Mouse (Mus musculus) MEL (cell line): ENCODE measurements at regions not wholly inside any gene's neighbourhood (a gene's known extent, or its start where the extent isn't known, plus 50 kb on each side); places are given as distances from the start of the nearest gene placed in this dataset.

ENCODE experiments used
- CTCF ChIP-seq, 3 experiments: IDR thresholded peaks in 2 of 3; conservative IDR thresholded peaks in 1 of 3; 2 replicates each; pipeline ENCODE4 v1.5.1; 2011 to 2012; ENCODE audit warnings: low read length in 3 of 3, low read depth in 2 of 3, mild to moderate bottlenecking in 2 of 3, improper control_type of control experiment in 1 of 3, inconsistent platforms in 1 of 3, mixed read lengths in 1 of 3, moderate library complexity in 1 of 3; ENCODE audit not compliant: control insufficient read depth in 1 of 3, insufficient read depth in 1 of 3, poor library complexity in 1 of 3, severe bottlenecking in 1 of 3
- EP300 ChIP-seq, 2 experiments: IDR thresholded peaks; 2 replicates each; pipeline ENCODE4 v1.6.1; 2011; ENCODE audit warnings: improper control_type of control experiment in 2 of 2, low read length in 2 of 2, low read depth in 1 of 2, mild to moderate bottlenecking in 1 of 2
- GATA1 ChIP-seq: IDR thresholded peaks from 2 replicates; pipeline ENCODE4 v1.6.1; 2011; ENCODE audit warnings: low read depth, low read length, improper control_type of control experiment
- USF2 ChIP-seq, 2 experiments: IDR thresholded peaks; 2 replicates each; pipeline ENCODE4 v1.6.1; 2011 to 2012; ENCODE audit warnings: improper control_type of control experiment in 2 of 2, low read length in 2 of 2, borderline replicate concordance in 1 of 2, inconsistent platforms in 1 of 2, low read depth in 1 of 2, mild to moderate bottlenecking in 1 of 2; ENCODE audit not compliant: insufficient read depth in 1 of 2

- no peak for TF ChIP-seq CTCF (IDR thresholded peaks at IDR 0.05 in 2 of 3, conservative IDR thresholded peaks at IDR 0.05 in 1 of 3; ENCODE audit: control insufficient read depth in 1 of 3, insufficient read depth in 1 of 3, low read depth in 2 of 3, low read length in 3 of 3, poor library complexity in 1 of 3, severe bottlenecking in 1 of 3)
- TF ChIP-seq USF2 (IDR thresholded peaks at IDR 0.05; ENCODE audit: borderline replicate concordance in 1 of 2, insufficient read depth in 1 of 2, low read depth in 1 of 2, low read length in 2 of 2) = no peak
- peak; percentile 86 for TF ChIP-seq GATA1
- peak; percentile 76 to 83 for TF ChIP-seq EP300 (IDR thresholded peaks at IDR 0.05; ENCODE audit: low read depth in 1 of 2, low read length in 2 of 2)
Observed at GRCm38 (mm10) chr1:69342100-69342499, 234.2 kb upstream of the Erbb4 start.
